Mouse (Mus musculus): ENCODE data around the gene Arid4b.

GRCm38 (mm10) chr13:14044521-14044920 is 18.5 kb upstream of the Arid4b start:
- no peak for TF ChIP-seq CTCF (IDR thresholded peaks at IDR 0.05; ENCODE audit: insufficient read depth, low read length)
- TF ChIP-seq POLR2A (IDR thresholded peaks at IDR 0.05; ENCODE audit: borderline replicate concordance, extremely low read depth, low read depth, low read length) = no peak

All from lung, adult 2 months (tissue).